Mouse (Mus musculus): Measurements from ENCODE around the gene Il25. TPM values are rescaled to one million over a fixed set of nuclear protein-coding genes. Genes with fewer than 3 reads are reported as not detected.

Il25 gene
- total RNA-seq, 2 experiments from 2014 or later, result not detected

DNA sequence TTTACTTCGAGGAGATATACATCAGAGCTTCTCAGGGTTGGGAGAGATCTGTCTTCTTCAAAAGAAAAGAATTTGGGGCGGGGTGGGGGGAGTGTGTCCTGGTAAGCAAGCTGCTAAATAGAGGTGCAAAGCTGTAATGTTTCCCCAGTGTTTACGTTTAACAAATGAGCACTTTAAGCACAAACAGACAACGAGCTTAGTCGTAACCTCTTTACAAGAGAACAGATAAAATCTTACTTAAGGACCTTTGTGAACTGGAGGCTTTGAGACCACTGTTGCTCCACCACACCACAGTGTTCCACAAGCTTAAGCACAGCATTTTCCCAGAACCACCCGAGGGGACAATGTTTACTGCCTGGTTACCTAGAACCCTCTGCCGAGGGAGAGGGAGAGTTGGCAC lies 5.2 kb upstream of the Il25 start:
- no peak for DNase-seq

DNA sequence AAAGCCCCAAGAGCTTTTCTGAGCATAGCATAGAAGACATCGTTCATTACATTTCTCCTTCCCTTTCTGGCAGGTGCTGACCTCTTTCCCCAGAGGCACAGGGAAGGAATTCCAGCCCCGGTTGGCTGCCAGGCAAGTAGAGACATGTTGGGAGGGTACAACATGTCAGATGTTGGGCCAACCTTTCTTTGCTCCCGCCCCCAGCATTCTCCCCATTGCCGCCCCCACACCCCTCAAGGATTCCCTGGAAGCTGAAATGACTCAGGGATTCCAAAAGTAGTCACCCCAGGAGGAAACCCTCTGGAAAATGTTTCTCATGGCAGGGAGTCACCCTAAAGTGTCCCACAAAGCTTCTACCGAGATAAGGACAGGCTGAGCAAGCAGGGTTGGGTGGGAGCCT lies 2.7 kb upstream of the Il25 start:
- DNase-seq, result no peak

DNA sequence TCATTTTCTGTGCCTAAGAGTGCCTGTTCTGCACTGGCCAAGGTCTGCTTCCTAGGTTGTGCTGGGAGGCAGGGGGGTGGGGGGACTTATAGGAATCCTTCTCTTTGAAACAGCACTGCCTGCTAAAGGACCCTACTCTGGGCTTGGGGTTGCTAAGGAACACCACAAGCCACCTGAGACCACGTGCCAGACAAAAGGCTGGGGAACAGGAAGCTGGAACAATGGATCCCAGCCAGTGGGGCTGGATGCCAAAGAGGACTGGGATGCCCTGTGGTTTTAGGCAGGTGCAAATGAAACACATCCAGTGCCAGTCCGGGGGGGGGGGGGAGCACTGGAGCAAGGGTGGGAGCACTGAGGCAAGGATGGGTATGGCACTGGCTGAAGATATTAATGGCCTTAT lies 2.1 kb upstream of the Il25 start:
- DNase-seq, result peak; percentile 59

- peak; percentile 52 for DNase-seq
Observed at GRCm38 (mm10) chr14:54935904-54936830, 3.7 kb downstream of the Il25 start, which contains the start of gene Cmtm5. Gene Cmtm5, plus strand, starts transcription at chr14:54936261.

DNA sequence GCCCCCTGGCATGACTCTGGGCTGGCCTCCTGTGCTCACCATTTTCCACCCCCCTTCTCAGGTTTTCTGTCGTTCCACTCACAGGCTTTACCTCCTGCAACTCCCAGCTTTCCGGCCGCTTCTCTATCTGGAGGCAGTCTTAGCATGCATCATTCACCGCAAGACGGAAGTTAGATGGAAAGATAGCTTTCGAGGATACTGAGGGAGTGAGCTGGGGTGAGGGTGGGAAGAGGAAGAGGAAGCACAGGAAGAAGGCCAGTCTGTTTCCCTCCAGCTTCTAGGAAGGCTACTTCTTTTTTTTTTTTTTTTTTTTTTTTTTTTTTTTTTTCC lies 4.3 kb downstream of the Il25 start:
- no peak for DNase-seq

DNA sequence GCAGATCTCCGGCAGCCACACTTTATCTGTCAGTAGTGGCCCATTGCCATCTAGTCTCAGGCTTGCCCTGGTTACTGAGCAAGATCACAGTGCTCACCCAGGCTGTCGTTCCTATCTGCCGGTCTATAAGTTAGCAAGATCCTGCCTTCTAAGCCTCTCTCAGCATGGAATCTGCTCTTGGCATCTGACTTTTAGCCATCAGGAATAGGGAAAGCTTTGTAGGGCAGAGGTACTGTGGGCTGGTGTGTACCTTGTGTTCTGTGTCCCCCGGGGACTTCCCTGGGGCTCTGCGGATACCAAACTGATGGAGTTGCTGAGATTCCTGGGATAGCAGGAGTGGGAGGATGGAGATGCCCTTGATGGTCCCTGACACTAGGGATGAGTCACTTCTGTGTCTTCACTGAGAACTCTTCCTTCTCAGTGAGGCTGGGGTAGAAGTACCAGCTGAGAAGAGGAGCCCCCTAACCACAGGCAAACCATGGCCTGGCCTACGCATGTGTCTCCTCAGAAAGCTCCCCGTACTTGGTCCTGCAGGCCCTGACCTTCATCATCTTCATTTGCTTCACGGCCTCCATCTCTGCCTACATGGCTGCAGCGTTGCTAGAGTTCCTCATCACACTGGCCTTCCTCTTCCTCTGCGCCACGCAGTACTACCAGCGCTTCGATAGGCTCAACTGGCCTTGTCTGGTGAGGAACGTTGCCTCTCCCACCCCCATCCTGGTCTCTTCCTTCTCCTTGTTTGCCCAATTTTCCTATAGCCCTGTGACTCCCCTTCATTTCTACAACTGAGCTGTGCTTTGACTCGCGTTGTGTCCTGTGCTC lies 5.1 kb downstream of the Il25 start:
- DNase-seq, result peak; percentile 62

DNA sequence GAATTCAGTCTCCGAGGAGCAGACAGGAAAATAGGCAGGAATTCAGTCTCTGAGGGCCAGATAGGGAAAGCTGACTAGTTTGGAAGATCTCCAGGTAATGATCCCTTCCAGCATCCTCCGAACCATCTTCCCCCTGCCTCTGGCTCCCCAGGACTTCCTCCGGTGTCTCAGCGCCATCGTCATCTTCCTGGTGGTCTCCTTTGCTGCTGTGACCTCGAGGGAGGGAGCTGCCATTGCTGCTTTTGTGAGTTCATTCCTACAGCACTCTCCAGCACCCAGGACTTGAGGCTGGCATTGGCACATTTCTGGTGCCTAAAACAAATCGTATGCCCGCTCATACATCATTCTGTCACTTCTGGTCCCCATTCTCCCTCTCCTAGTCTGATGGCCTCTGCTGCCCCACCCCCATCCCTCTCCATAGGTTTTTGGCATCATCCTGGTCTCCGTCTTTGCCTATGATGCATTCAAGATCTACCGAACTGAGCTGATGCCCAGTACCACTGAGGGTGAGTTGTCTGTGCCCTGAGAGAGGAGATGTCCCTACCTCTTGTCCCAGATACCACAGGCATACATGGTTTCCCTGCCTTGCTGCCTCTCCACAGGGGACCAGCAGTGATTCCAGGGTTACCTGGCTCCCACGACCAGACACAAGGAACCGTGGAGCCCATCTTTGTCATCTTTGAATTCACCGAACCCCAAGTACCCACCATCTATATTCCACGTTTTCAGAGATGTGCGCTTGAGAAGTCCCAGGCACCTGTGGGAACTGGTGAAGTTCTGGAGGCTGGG lies 6.1 kb downstream of the Il25 start:
- DNase-seq, result peak; percentile 74

GRCm38 (mm10) chr14:54939434-54940175 lies 7.1 kb downstream of the Il25 start:
- peak; percentile 84 for DNase-seq

DNA sequence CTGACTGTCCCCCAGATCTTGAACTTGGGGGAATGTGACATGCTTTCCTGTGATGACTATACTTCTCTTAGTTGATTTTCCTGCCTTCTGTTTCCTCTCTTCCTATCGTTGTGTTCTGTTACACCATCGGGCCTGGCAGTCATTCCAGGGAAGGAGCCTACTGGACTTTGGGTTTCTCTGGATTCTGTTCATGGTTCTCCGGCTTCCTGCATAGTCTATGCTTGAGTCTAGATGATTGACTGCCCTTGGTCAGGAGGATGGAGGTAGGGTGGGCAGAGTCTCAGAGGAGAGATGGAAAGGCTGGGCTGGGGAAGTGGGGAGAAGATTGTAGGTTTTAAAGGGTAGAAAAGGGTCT lies 7.7 kb downstream of the Il25 start:
- no peak for DNase-seq

- peak; percentile 35 for DNase-seq
Observed at GRCm38 (mm10) chr14:54941024-54941978, 8.8 kb downstream of the Il25 start.

GRCm38 (mm10) chr14:54942479-54942878 lies 10.0 kb downstream of the Il25 start:
- DNase-seq, result peak; percentile 28

DNA sequence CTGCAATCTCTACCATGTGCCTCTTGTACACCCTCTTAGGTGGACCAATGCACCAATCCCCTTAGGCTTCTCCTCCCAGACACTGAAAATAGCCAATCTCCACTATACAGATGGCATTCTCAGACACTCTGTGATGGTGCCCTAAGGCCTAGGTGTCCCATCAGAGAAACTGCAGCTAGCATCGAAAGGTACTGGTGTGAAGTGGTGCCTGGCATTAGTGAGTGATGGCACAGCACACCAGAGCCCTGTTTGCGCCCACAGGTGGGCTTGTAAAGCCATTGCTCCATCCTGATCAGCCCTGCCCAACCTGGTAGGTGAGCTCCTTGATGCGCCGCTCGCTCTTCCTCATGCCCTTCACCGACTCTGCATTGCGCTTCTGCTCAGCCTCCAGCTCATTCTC lies 11.5 kb downstream of the Il25 start:
- DNase-seq, result peak; percentile 13

DNA sequence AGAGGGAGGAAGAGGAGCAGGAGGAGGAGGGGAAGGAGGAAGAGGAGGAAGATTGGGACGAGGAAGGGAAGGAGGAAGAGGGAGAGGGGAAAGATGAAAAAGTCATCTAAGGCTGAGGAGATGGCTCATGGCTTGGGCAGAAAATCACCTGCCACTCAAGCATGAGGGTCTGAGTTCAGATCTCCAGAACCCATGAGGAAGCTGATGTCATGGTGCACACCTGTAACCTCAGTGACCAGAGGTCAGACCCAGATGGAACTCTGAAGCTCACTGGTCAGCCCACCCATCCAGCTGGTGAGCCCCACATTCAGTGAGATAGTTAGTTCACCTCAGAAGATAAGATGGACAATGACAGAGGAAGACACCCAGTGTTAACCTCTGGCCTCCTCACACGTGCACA lies 12.4 kb downstream of the Il25 start:
- DNase-seq, result peak; percentile 27

GRCm38 (mm10) chr14:54945975-54946704 lies 13.6 kb downstream of the Il25 start:
- DNase-seq, result peak; percentile 37

- peak; percentile 25 for DNase-seq
Observed at GRCm38 (mm10) chr14:54947008-54947407, 14.5 kb downstream of the Il25 start.

DNA sequence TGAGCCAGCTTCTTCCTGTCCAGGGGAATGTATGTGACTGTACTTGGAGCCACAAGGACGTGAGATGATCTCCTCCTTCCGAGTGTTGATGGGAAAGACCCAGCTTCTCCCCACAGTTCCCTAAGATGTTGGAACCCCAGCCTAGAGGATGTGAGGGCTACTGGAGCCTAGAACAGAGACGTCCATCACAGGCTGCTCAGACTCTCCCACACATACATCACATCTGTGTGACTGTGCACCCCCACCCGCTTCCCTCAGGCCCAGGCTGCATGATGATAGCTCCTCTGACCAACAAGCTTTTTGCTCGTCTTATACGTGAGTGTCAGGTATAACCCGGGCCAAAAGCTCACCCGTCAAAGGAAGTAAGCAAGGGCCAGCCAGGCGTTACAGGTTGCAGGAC lies 16.3 kb downstream of the Il25 start:
- DNase-seq, result no peak

DNA sequence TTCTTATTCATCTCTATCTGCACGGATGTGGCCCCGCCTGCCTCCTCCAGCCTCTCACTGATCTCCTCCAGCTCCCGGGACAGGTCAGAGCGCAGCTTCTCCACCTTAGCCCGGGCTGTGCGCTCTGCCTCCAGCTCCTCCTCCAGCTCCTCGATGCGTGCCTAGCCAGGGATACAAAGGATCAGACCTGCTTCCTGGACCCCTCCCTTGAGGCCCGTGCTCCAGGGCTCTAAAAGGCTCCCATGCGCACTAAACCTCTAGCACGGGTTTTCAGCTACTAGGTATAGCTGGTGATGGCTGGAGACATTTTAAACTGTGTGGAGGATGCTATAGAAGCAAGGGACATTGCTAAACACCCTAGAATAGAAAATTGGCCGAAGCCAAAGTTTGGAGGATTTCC lies 18.0 kb downstream of the Il25 start:
- DNase-seq, result no peak

GRCm38 (mm10) chr14:54951587-54951986 lies 19.1 kb downstream of the Il25 start:
- no peak for DNase-seq

- no peak for DNase-seq
Observed at GRCm38 (mm10) chr14:54953664-54954206, 21.2 kb downstream of the Il25 start.

DNA sequence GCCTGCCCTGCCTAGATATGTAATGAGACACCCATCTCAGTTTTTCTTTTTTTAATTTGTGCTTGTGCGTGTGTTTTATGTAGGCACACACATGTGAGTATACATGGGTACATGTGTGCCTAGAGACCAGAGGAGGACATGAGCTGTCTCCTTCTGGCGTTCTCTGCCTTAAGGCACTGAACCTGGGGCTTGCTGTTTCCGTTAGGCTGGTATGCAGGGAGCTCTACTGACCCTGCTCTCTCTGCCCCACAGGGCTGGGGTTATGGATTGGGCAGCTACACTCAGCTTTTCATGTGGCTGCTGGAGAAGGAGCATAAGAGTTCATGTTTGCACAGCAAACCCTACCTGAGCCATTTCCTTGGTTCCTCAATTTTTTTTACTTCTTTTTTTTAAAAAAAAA lies 22.0 kb downstream of the Il25 start:
- no peak for DNase-seq
